Mouse (Mus musculus) granulocyte monocyte progenitor cell, adult 5-6 weeks (primary cell): Measurements from ENCODE around the gene Slc46a2. TPM values are rescaled to one million over a fixed set of nuclear protein-coding genes. Genes with fewer than 3 reads are reported as not detected.

Source experiments
- ATAC-seq: replicated peaks from 2 replicates; pipeline ENCODE4 v1.8.0; 2016; ENCODE audit warnings: mild to moderate bottlenecking, moderate TSS enrichment, inconsistent platforms; ENCODE audit not compliant: poor library complexity, severe bottlenecking
- total RNA-seq, 2 experiments: library from RNA; stranded (forward) in 1 of 2; stranded (reverse) in 1 of 2; fragments of 200-712, 200-1000 nt in 1 of 2; fragments of >200 nt in 1 of 2; fragmentation: Nextera tagmentation in 1 of 2; gene quantifications; 2 replicates each; pipeline ENCODE4 v1.2.3; 2014 to 2017

Slc46a2 gene
- total RNA-seq (2014; fragmentation: Nextera tagmentation) (not detected in 2 replicates), total RNA-seq (2017) (not detected in 2 replicates)

DNA sequence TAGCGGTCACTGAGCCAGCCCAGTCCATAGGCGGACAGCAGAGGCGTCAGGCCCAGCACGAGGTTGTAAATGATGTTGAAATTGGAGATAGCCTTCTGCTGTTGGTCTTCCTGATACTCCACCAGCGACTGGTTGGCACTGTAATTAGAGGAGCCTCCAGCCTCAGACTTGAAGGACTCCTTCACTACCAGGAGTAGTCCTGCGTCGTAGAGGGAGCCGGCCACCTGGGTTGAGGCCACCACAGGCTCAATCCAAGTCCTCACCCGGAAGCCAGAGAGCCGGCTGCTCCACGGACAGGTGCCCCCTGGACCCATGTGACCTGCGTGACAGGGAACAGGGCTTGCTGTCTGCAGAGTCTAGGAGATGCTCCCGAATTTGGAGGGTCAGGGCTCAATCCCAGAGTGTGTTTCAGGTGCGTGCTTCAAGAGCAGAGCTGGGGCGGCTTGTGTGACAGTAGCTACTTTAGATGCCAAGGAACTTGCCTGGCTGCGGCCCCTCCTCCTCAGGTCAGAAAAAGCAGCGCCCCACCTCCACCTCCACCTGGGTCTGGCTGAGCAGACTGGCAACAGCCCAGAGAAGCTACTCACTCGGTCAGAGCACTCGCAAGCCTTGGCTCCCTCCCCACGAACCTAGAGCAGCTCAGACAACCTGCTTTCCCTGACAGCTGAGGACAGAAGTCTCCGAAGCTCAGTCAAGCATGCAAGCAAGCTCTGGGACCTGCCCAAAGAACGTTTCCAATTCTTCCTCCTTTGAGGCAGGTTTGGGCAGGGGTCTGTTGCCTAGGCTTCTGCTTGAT is at the start of gene Slc46a2:
Gene Slc46a2 (minus strand): TSS at position 449 of the 796 bp plus-strand sequence.
- no peak for ATAC-seq

GRCm38 (mm10) chr4:59963405-59964344 is 48.8 kb upstream of the Slc46a2 start, which contains the start of gene Mup6:
Gene Mup6 (plus strand): TSS chr4:59964294.
- ATAC-seq: no peak

DNA sequence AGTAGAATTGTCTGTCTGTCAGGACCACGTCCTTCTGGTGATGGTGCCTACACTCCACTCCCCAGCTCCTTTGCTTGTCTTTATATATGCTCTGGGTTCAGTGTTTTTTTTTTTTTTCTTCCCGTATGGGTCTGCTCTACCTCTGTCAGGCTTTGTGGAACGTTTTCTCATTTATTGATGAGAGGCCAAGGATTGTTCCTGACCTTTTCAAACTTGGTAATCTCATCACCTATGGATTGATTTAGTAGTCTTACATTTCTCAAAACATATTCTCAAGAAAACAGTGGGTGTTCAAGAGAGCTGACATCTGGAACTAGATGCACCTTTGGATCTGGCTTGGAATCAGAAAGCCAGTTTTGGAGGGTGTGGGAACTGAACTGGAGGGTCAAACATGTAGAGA is 45.8 kb upstream of the Slc46a2 start, which contains the start of gene Mup4:
Gene Mup4 (minus strand): TSS at position 101 of the 400 bp plus-strand sequence.
- ATAC-seq: no peak

DNA sequence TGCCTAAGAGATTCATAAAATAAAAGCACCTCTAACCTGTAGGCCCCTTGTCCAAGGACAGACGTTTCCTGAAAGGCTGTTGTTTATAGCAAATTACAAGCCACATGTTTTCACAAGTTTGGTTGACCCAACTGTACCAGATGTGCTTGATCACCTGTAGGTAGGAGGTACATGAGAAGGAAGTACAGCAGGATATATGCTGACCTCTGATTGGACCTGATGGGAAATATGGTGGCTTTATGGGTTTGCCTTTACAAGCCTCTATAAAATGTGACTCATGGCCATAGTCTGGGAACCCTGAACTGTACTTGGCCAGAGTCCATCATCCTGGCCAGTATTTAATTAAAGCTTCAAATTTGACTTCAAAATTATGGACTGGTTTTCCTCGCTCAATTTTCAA is 22.7 kb upstream of the Slc46a2 start:
- ATAC-seq: no peak

GRCm38 (mm10) chr4:59932505-59933281 is 17.8 kb upstream of the Slc46a2 start:
- ATAC-seq: peak; percentile 72

GRCm38 (mm10) chr4:59928347-59928746 is 13.5 kb upstream of the Slc46a2 start:
- peak; percentile 99 for ATAC-seq

GRCm38 (mm10) chr4:59927666-59928065 is 12.8 kb upstream of the Slc46a2 start:
- ATAC-seq: no peak

GRCm38 (mm10) chr4:59925082-59925481 is 10.2 kb upstream of the Slc46a2 start:
- no peak for ATAC-seq

GRCm38 (mm10) chr4:59917966-59918365 is 3.1 kb upstream of the Slc46a2 start:
- ATAC-seq: 0 out of 2 replicates have a peak, but pooled peaks have one; percentile 27

GRCm38 (mm10) chr4:59908785-59909184 is 6.1 kb downstream of the Slc46a2 start:
- ATAC-seq: no peak

DNA sequence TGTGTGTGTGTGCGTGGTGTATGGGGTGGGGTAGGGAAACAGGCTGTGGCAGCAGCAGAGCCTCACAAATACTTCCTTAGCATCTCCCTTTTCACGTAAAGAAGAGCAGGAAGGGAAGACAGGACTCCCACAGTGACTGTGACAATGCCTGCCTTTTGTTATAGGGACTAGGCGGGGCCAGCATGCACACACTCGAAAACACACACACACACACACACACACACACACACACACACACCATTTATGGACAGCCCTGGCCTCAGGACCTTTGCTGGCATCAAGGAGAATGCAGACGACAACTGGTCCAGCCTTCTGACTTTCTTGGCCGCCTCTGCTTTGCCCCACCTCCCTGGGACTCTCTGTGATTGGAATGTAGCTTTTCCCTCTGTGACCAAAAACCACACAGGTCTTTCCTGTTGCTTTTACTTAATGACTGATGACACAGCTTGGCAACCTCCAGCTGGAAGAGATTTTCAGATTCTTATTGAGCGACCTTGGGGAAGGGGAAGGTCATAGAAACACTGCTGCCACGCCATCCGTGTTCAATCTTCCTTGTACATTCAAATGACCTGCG is 7.1 kb downstream of the Slc46a2 start:
- no peak for ATAC-seq

DNA sequence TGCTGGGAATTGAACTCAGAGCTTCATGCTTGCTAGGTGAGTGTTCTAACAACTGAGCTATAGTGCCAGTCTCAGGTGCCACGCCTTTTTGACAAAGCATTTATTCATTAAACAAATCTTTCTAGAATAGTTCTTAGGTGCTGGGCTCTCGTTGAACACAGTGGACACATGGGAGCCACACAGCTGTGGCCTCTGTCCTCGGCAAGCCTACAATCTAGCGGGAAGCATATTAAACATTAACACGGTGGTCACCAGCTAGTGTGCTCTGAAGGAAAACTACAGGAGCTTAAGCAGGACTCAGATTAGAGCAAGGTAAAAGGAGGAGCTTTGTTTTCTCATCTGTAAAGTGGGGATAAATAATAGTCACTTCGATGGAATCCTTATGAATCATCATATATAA is 7.8 kb downstream of the Slc46a2 start:
- ATAC-seq: no peak

DNA sequence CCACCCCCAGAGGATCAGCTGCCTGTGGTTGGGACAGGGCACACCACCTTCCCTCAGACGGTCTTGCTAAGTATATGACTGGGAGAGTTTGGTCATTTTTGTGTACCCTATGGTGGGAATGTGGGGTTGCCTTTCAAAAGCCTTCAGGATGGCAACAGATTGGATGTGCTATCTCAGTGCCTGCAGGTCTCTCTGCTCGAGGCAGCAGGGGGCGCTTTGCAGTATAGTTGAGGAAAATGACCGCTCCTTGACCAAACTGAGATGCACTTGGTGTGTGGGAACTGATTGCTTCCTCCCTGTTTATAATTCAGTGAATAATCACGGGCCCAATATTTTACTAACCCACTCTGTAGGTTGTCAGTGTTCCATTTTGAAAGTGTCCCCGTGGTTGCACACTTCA is 12.3 kb downstream of the Slc46a2 start:
- 0 out of 2 replicates have a peak, but pooled peaks have one; percentile 19 for ATAC-seq

DNA sequence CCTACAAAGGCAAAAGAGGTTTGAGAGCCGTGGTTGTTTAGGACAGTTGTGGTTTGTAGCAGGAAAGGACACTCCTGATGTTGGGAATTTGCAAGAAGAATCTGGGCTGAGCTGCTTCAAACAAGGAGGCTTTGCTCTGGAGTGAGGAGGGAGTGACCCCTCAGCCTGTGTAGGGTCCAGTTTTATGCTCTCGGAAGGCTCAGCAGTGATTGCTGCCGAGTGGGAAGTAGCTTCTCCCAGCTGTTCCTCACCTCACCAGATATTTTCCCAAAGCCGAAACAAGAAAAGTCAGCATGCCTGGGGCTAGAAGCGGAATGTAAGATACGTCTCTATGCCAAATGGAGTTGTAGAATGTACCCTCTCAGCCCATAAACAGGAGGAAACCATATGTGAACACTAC is 13.0 kb downstream of the Slc46a2 start:
- no peak for ATAC-seq

DNA sequence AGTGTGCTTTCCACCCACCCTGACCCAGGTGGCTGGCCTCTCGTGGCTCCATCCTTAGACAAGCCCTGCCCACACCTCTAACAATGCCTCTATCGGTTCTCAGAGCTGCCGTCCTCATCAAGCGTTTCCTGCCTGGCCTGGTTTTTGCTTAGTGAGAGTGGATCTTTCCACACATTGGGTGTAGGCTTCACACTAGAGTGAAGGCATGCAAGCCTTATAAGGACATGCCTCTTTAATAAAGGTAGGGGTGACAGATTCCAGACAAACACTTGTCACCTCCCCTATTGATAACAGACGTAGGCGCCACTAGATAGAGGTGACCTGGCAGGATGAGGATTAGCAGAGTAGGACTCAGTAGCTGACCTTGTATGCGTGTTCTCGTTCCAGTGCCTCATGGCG is 16.3 kb downstream of the Slc46a2 start:
- no peak for ATAC-seq

- ATAC-seq: no peak
These were observed 16.9 kb downstream of the Slc46a2 start for GRCm38 (mm10) chr4:59897814-59898520.

DNA sequence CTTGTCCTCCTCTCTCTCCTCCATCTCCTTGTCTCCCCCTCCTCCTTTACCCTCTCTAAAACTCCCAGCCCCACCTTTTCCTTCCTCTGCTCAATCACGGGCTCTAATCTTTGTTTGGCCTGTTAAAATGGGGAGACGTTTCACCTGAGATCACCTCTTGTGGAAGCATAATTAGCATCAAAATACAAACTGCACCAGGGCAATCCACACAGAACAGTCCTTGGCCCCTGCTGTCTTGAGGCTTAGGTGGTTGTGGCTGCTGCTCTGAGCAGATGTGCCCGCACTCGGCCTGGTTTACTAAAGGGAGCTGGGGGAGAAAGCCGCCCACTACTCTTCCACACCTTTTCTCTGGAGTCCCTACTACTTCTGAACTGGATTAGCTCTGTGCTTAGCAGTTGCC is 18.9 kb downstream of the Slc46a2 start:
- ATAC-seq: no peak

DNA sequence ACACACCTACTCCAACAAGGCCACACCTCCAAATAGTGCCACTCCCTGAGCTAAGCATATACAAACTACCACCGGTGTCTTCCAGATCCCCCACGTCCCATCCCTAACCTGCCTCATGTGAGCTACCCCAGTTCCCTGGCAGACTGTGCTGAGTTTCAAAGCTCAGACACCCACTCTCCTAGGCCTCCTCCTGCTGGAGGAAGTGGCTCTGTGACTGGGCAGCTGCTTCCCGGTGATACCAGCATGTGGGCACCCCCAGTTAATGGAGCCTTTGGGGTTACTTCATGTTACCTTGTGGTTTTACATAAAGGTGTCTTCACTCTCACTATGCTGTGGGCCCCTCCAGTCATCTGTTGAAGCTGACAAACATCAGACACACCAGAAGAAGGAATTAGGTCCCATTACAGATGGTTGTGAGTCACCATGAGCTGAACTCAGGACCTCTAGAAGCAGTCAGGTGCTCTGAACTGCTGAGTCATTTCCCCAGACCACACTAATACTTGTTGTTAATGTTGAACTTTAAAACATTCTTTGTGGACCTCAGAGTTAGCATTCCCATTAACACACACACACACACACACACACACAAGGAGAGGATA is 19.8 kb downstream of the Slc46a2 start:
- peak; percentile 45 for ATAC-seq

DNA sequence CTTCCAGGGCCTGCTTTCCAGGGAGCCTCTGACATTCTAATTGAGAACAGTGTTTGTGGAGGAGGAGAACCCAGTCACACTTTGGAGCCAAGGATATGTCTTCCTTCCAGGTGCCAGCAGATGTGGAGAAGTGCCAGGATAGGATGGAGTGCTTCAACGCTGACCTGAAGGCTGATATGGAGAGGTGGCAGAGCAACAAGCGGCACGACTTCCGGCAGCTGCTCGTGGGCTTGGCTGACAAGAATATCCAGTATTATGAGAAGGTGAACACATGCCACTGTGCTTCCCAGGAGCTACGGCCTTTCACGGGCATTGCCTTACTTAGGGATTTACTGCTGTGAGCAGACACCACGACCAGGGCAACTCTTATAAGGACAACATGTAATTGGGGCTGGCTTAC is 20.4 kb downstream of the Slc46a2 start:
- no peak for ATAC-seq
